Mouse (Mus musculus): ENCODE results near the gene Tubgcp6. TPM values are rescaled to one million over a fixed set of nuclear protein-coding genes. Genes with fewer than 3 reads are reported as not detected.

Tubgcp6 gene
- total and polyA plus RNA-seq, 3 experiments = 7.3 to 16.2 (median 8.7) TPM

DNA sequence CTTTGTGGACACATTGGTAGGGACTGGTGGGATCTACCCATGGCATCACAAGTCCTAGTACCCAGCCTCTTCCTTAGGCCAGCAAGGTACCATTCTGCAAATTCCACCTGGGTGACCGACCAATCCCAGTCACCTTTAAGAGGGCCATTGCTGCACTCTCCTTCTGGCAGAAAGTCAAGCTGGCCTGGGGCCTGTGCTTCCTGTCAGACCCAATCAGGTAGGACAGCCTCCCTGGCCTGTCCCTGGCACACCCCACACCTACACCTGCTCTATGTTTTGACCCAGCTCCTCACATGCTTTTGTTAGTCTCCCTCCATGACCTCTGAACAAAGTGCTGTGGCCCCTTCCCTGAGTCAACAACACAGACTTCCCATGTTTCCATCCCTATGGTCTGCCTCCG is 38.1 kb downstream of the Tubgcp6 start:
- intact Hi-C loops (cut with DNase I) = no loop called here

DNA sequence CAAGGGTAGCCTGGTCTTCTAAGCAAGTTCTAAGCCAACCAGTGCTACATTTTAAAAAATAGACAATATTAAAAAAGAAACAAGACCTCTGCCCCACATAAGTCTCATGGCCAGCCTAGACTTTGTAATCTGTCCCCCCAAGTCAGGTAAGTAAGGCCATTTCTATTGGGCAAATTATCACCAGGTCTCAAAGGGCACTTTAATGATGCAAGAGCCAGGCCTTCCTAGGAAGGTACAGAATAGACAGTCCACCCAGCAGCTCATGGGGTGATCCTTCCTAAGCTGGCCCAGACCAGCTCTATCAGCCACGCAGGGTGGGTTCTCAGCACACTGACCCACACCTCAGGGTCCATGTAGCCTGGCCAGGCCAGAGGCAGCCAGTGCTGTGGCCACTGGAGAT is 39.0 kb downstream of the Tubgcp6 start:
- intact Hi-C loops (cut with DNase I) = no loop called here
- 0 out of 2 replicates have a peak, but pooled peaks cover 1% of the 10 kb centered on the region for H3K79me2 ChIP-seq (replicated peaks; ENCODE audit: control insufficient read depth, insufficient read depth, low read length)
- DNase-seq = no peak
- H3K9ac ChIP-seq (ENCODE audit: low read depth, low read length) = no peak overlapping the region
- no peaks in the 10 kb centered on the region for H3K27me3 ChIP-seq (ENCODE audit: control insufficient read depth, insufficient read depth, low read length)
- WGBS = 97% methylated on average over 1 of the region's 1 CpGs
- H3K27ac ChIP-seq = no peak overlapping the region
- H3K36me3 ChIP-seq (ENCODE audit: control insufficient read depth, insufficient read depth, low read length) = no peaks in the 10 kb centered on the region
- no peaks in the 10 kb centered on the region; the same call in none of the 2 replicates for H3K4me1 ChIP-seq (ENCODE audit: control insufficient read depth, insufficient read depth, low read length)
- H3K4me3 ChIP-seq = no peak overlapping the region
- no peak for TF ChIP-seq POLR2A (IDR thresholded peaks at IDR 0.05; ENCODE audit: insufficient read depth, low read depth, low read length)
- TF ChIP-seq EP300 (IDR thresholded peaks at IDR 0.05; ENCODE audit: insufficient read depth, low read depth, low read length) = no peak
- TF ChIP-seq CTCF (IDR thresholded peaks at IDR 0.05) = no peak

More for the DNA sequence above, 38.1 kb downstream of the Tubgcp6 start:
- DNase-seq = no peak
- H3K4me1 ChIP-seq (ENCODE audit: control insufficient read depth, insufficient read depth, low read length) = peaks cover 2% of the 10 kb centered on the region
- H3K4me3 ChIP-seq = no peak overlapping the region
- no peaks in the 10 kb centered on the region for H3K36me3 ChIP-seq (ENCODE audit: control insufficient read depth, insufficient read depth, low read length)
- no peak for TF ChIP-seq EP300 (IDR thresholded peaks at IDR 0.05; ENCODE audit: insufficient read depth, low read depth, low read length)
- TF ChIP-seq CTCF (IDR thresholded peaks at IDR 0.05) = no peak
- no peak for TF ChIP-seq POLR2A (IDR thresholded peaks at IDR 0.05; ENCODE audit: insufficient read depth, low read depth, low read length)
- WGBS = 80% methylated on average over 2 of the region's 2 CpGs
- H3K27me3 ChIP-seq (ENCODE audit: control insufficient read depth, insufficient read depth, low read length) = no peaks in the 10 kb centered on the region
- H3K79me2 ChIP-seq (replicated peaks; ENCODE audit: control insufficient read depth, insufficient read depth, low read length) = 0 out of 2 replicates have a peak, but pooled peaks cover 1% of the 10 kb centered on the region
- H3K27ac ChIP-seq = no peak overlapping the region
- no peak overlapping the region for H3K9ac ChIP-seq (ENCODE audit: low read depth, low read length)

DNA sequence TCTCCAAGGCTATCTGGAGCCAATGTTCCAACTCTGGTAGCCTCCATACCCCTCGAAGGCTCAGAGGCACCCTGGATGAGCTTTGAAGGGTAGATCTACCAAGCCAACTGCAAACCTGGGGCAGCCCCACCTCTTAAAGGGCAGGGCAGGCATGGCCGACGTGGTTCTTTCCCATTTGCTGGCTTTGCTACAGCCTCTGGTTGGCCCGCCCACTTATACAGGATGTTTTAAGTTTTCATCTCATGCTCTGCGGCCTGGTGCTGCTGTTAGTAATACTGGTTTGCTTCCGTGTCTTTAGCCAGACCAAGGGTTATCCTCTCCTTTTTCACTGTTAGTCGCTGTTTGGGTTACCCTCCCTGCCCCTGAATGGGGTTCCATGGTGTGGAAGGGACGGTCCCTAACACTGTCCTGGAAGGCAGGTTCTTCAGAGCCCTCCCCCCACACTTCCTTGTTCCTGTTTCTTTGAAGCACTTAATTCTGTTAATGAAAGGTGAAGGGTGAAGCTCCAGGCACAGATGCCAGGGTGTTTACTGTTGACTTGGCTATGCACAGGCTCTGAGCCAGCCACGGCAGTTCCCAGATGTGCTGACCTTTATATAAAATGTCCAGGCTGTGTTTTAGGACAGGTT is 44.6 kb downstream of the Tubgcp6 start:
- Histone ChIP-seq H3K4me1 (ENCODE audit: control insufficient read depth, insufficient read depth, low read length) (peaks cover 13% of the 10 kb centered on the region), H3K27ac (peak overlapping the region; percentile 36), H3K27me3 (ENCODE audit: control insufficient read depth, insufficient read depth, low read length) (no peaks in the 10 kb centered on the region), H3K36me3 (ENCODE audit: control insufficient read depth, insufficient read depth, low read length) (no peaks in the 10 kb centered on the region; the same call in 1 of the 2 replicates), H3K79me2 (replicated peaks; ENCODE audit: control insufficient read depth, insufficient read depth, low read length) (peaks cover 3% of the 10 kb centered on the region; the same call in 1 of the 2 replicates), H3K4me3 (0 out of 2 replicates have a peak overlapping the region, but pooled peaks have one; percentile 11), H3K9ac (ENCODE audit: low read depth, low read length) (peak overlapping the region; percentile 12)
- 24% methylated on average over 9 of the region's 9 CpGs for WGBS
- TF ChIP-seq POLR2A (IDR thresholded peaks at IDR 0.05; ENCODE audit: insufficient read depth, low read depth, low read length) (0 out of 2 replicates have a peak, but pooled peaks have one; percentile 24), CTCF (IDR thresholded peaks at IDR 0.05) (no peak), EP300 (IDR thresholded peaks at IDR 0.05; ENCODE audit: insufficient read depth, low read depth, low read length) (no peak)
- intact Hi-C loops (cut with DNase I) = loop anchor here (10.0 kb wide), 1 partner anchor 254 kb away; no protein-coding TSS in a partner anchor
- peak; percentile 48 to 68 for DNase-seq

DNA sequence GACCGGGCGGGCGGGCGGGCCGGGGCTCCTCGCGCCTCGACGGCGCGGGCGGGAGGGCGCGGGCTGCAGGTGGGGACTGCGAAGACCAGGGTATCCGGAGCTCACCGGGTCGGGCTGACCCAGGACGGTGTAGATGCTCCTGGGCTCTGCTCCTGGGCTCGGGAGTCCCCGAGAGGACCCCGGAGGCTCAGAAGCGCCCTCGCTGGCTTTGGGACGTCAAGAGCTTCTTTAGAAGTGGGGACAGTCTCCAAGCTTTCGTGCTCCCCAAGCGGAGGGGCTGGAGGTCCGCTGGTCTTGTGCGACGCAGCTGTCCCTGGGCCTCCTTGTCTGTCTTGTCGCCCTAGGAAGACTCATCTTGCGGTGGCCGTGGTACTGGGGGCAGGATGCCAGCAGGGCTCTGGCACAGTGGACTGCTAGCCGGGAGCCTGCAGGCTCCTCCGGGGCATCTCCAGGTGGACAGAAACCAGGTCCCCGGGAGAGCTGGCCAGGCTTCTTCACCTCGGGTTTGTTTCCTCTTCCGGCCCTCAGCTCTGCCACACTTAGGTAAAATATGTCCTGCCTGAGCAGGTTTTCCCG is 46.7 kb downstream of the Tubgcp6 start:
- peak in 1 of 2 experiments; percentile 65 for DNase-seq
- Histone ChIP-seq H3K27ac (peak overlapping the region; percentile 91), H3K4me1 (ENCODE audit: control insufficient read depth, insufficient read depth, low read length) (peaks cover 13% of the 10 kb centered on the region), H3K79me2 (replicated peaks; ENCODE audit: control insufficient read depth, insufficient read depth, low read length) (peaks cover 2% of the 10 kb centered on the region; the same call in 1 of the 2 replicates), H3K9ac (ENCODE audit: low read depth, low read length) (peak overlapping the region; percentile 93), H3K27me3 (ENCODE audit: control insufficient read depth, insufficient read depth, low read length) (no peaks in the 10 kb centered on the region), H3K4me3 (peak overlapping the region; percentile 74), H3K36me3 (ENCODE audit: control insufficient read depth, insufficient read depth, low read length) (no peaks in the 10 kb centered on the region; the same call in 1 of the 2 replicates)
- intact Hi-C loops (cut with DNase I) = loop anchor here (1.0 to 10.0 kb wide), 2 partner anchors 13 to 251 kb away; partner anchors contain the start of gene Selenoo
- TF ChIP-seq CTCF (IDR thresholded peaks at IDR 0.05) = no peak
- no peak for TF ChIP-seq POLR2A (IDR thresholded peaks at IDR 0.05; ENCODE audit: insufficient read depth, low read depth, low read length)
- TF ChIP-seq EP300 (IDR thresholded peaks at IDR 0.05; ENCODE audit: insufficient read depth, low read depth, low read length) = no peak
- WGBS = under 1% methylated on average over 35 of the region's 39 CpGs

DNA sequence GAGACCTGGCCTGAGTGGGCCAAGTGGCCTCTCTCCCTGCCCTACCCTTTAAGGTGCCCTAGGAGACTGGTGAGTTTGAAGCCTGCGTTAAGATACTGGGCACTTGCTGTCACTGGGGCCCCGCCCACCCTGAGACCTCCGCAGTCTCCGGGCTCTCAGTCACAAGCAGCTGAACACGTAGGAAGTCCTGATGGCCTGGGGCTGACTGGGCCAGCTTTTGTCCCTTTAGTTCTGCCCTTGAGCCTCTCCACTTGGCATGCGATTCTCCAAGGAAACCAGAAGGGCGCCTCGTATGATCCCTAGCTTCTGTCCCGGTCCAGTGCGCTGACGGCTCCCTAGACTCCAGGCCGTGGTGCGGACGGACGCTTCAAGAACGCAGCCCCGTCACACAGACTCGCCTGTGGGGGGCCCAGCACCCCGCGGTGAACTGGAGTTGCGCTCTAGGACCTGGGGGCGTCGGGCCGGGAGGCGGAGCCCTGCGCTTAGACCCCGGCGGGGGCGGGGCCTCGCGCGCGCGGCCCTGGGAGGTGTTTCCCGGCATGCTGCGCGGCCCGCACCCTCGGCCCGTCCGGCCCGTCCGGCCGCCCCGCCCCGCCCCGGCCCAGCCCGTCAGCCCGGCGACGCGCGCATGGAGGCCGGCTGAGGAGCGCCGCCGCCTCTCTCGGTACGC is 47.3 kb downstream of the Tubgcp6 start:
- H3K79me2 ChIP-seq (replicated peaks; ENCODE audit: control insufficient read depth, insufficient read depth, low read length) = peaks cover 2% of the 10 kb centered on the region; the same call in 1 of the 2 replicates
- peak overlapping the region; percentile 74 for H3K4me3 ChIP-seq
- TF ChIP-seq POLR2A (IDR thresholded peaks at IDR 0.05; ENCODE audit: insufficient read depth, low read depth, low read length) (peak; percentile 80), EP300 (IDR thresholded peaks at IDR 0.05; ENCODE audit: insufficient read depth, low read depth, low read length) (no peak; the same call in 1 of the 2 replicates), CTCF (IDR thresholded peaks at IDR 0.05) (peak; percentile 43)
- H3K27me3 ChIP-seq (ENCODE audit: control insufficient read depth, insufficient read depth, low read length) = no peaks in the 10 kb centered on the region
- H3K4me1 ChIP-seq (ENCODE audit: control insufficient read depth, insufficient read depth, low read length) = peaks cover 13% of the 10 kb centered on the region
- H3K36me3 ChIP-seq (ENCODE audit: control insufficient read depth, insufficient read depth, low read length) = no peaks in the 10 kb centered on the region; the same call in 1 of the 2 replicates
- H3K9ac ChIP-seq (ENCODE audit: low read depth, low read length) = peak overlapping the region; percentile 79
- DNase-seq = peak; percentile 92 to 93
- intact Hi-C loops (cut with DNase I) = loop anchor here (1.0 to 10.0 kb wide), 4 partner anchors 14 to 251 kb away; partner anchors contain the start of genes Ppp6r2 and Selenoo
- whole genome bisulfite sequencing = under 1% methylated on average over 49 of the region's 59 CpGs
- H3K27ac ChIP-seq = peak overlapping the region; percentile 98
